Mouse (Mus musculus): ENCODE results near the gene Ube2cbp. TPM values are rescaled to one million over a fixed set of nuclear protein-coding genes. Genes with fewer than 3 reads are reported as not detected.

Gene Ube2cbp
- polyA plus RNA-seq, 1 experiment from 2014 or later = 8.9 TPM

DNA sequence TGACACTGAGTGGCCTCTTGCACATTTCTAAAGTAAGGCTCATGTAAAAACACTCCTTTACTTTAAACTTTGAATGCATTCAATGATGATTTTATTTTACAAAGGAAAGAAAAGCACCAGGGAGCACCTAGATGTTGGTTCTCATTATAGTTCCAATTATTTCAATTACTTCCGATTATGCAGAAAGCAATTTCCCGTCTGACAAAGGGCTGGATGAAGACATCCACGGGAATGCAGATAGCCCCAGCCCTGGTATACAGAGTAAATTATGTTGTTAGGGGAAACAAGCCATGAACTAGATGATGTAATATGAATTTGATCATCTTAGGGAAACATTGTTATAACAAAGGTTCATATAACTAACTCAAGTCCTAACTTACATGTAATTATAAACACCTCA, 113.3 kb downstream of the Ube2cbp start:
- Histone ChIP-seq H3K9ac (replicated peaks; ENCODE audit: low read depth, low read length) (no peak overlapping the region), H3K4me2 (ENCODE audit: low read depth, low read length) (no peak overlapping the region), H3K4me3 (ENCODE audit: low read depth, low read length) (no peak overlapping the region), H3K27ac (ENCODE audit: low read depth, low read length) (no peak overlapping the region), H3K4me1 (ENCODE audit: control insufficient read depth, insufficient read depth, low read length) (no peaks in the 10 kb centered on the region), H3K27me3 (ENCODE audit: control insufficient read depth, insufficient read depth, low read length) (no peaks in the 10 kb centered on the region), H3K9me3 (ENCODE audit: control insufficient read depth, low read length) (no peaks in the 10 kb centered on the region), H3K36me3 (ENCODE audit: control insufficient read depth, insufficient read depth, low read length) (no peaks in the 10 kb centered on the region)
- 0 out of 2 replicates have a peak, but pooled peaks have one; percentile 31 for ATAC-seq (ENCODE audit: low read depth)
- 56% methylated on average over 3 of the region's 3 CpGs for WGBS

DNA sequence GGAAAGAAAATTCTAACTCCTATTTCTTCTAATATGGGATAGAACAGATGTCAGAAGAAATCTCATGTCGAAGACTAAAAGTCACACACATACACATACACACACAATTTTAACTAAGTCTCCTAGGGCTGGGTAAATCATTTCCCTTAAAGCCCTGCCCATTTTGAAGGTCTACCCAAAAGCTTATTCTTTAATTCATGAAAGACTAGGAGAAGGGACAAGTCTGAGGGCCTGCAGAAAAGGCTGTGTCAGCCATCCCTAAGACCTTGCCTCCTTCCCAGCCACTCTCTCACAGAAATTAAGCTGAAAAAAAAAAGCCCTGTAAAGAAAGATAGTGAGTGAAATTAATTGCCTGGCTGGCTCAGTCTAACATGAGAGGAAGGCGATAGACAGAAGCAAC, 128.0 kb downstream of the Ube2cbp start:
- ATAC-seq (ENCODE audit: low read depth) = no peak
- H3K27me3 ChIP-seq (ENCODE audit: control insufficient read depth, insufficient read depth, low read length) = no peaks in the 10 kb centered on the region
- H3K27ac ChIP-seq (ENCODE audit: low read depth, low read length) = no peak overlapping the region
- no peaks in the 10 kb centered on the region for H3K9me3 ChIP-seq (ENCODE audit: control insufficient read depth, low read length)
- no peak overlapping the region for H3K4me3 ChIP-seq (ENCODE audit: low read depth, low read length)
- WGBS = 85% methylated on average over 2 of the region's 2 CpGs
- H3K4me2 ChIP-seq (ENCODE audit: low read depth, low read length) = no peak overlapping the region
- no peaks in the 10 kb centered on the region for H3K4me1 ChIP-seq (ENCODE audit: control insufficient read depth, insufficient read depth, low read length)
- H3K9ac ChIP-seq (replicated peaks; ENCODE audit: low read depth, low read length) = no peak overlapping the region
- no peaks in the 10 kb centered on the region for H3K36me3 ChIP-seq (ENCODE audit: control insufficient read depth, insufficient read depth, low read length)

DNA sequence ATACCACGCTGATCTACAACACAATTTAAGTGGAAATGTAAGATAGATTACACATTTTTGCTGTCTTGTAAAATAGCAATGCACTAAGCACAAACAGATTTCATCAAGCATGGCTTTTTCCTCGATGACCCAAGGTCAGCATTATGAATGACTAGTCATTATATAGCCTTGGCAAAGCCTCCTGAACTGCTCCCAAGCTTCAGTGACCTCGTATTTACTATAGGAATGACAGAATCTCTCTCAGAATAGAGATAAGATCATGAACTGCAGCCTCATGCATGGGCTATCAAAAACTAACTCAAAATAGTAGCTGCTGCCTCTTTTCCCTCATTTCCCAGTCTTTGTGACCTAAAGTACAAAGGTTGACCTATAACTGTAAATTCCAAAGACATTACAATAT, 128.4 kb downstream of the Ube2cbp start:
- H3K27ac ChIP-seq (ENCODE audit: low read depth, low read length) = no peak overlapping the region
- 75% methylated on average over 3 of the region's 3 CpGs for WGBS
- no peak overlapping the region for H3K4me2 ChIP-seq (ENCODE audit: low read depth, low read length)
- no peaks in the 10 kb centered on the region for H3K27me3 ChIP-seq (ENCODE audit: control insufficient read depth, insufficient read depth, low read length)
- H3K9ac ChIP-seq (replicated peaks; ENCODE audit: low read depth, low read length) = no peak overlapping the region
- no peaks in the 10 kb centered on the region for H3K4me1 ChIP-seq (ENCODE audit: control insufficient read depth, insufficient read depth, low read length)
- no peaks in the 10 kb centered on the region for H3K36me3 ChIP-seq (ENCODE audit: control insufficient read depth, insufficient read depth, low read length)
- H3K9me3 ChIP-seq (ENCODE audit: control insufficient read depth, low read length) = no peaks in the 10 kb centered on the region
- no peak overlapping the region for H3K4me3 ChIP-seq (ENCODE audit: low read depth, low read length)
- no peak for ATAC-seq (ENCODE audit: low read depth)

DNA sequence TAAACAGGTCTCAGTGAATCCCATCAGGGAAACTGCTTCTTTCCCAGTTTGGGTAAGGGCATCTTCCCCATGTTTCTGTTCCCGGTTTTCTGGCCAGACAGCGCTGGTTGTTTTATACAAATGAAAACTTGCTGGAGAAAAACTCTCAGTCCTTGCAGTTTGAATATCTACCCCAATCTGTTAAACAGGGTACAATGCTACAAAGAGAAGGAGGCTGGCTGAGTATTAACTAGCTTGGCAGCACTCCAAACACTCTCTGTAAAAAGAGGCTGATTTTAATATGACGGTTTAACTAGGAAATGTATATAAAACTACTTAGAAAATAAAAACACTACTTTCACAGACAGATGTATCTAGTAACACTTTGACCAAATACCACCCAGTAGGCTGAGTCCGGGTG, 129.2 kb downstream of the Ube2cbp start:
- no peaks in the 10 kb centered on the region for H3K27me3 ChIP-seq (ENCODE audit: control insufficient read depth, insufficient read depth, low read length)

DNA sequence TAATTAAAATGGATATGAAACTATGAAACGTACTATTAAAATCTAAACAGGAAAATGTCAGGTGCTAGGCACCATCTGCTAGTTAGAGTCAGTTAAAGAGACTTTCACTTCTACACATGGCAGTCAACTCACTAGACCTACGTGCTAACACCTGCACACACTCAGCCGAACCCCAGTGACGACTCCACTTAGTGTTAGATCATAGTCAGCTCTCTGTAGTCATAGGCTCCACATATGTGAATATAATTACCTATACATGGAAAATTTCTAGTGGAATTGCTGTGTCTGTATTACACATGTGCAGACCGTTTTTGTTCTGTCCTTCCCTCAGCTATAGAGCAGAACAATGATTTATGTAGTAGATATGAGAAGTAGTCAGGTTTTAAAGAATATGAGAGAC, 130.4 kb downstream of the Ube2cbp start:
- Histone ChIP-seq H3K36me3 (ENCODE audit: control insufficient read depth, insufficient read depth, low read length) (no peaks in the 10 kb centered on the region), H3K4me3 (ENCODE audit: low read depth, low read length) (no peak overlapping the region), H3K27me3 (ENCODE audit: control insufficient read depth, insufficient read depth, low read length) (no peaks in the 10 kb centered on the region), H3K4me2 (ENCODE audit: low read depth, low read length) (no peak overlapping the region), H3K9ac (replicated peaks; ENCODE audit: low read depth, low read length) (no peak overlapping the region), H3K27ac (ENCODE audit: low read depth, low read length) (no peak overlapping the region), H3K4me1 (ENCODE audit: control insufficient read depth, insufficient read depth, low read length) (no peaks in the 10 kb centered on the region), H3K9me3 (ENCODE audit: control insufficient read depth, low read length) (no peaks in the 10 kb centered on the region)
- 93% methylated on average over 5 of the region's 5 CpGs for WGBS
- no peak for ATAC-seq (ENCODE audit: low read depth)

More for the DNA sequence above, 129.2 kb downstream of the Ube2cbp start:
- no peak for ATAC-seq (ENCODE audit: low read depth)
- 68% methylated on average over 4 of the region's 4 CpGs for WGBS
- no peaks in the 10 kb centered on the region for H3K9me3 ChIP-seq (ENCODE audit: control insufficient read depth, low read length)
- H3K9ac ChIP-seq (replicated peaks; ENCODE audit: low read depth, low read length) = no peak overlapping the region
- no peaks in the 10 kb centered on the region for H3K36me3 ChIP-seq (ENCODE audit: control insufficient read depth, insufficient read depth, low read length)
- no peak overlapping the region for H3K27ac ChIP-seq (ENCODE audit: low read depth, low read length)
- no peak overlapping the region for H3K4me3 ChIP-seq (ENCODE audit: low read depth, low read length)
- H3K4me1 ChIP-seq (ENCODE audit: control insufficient read depth, insufficient read depth, low read length) = no peaks in the 10 kb centered on the region
- no peak overlapping the region for H3K4me2 ChIP-seq (ENCODE audit: low read depth, low read length)

DNA sequence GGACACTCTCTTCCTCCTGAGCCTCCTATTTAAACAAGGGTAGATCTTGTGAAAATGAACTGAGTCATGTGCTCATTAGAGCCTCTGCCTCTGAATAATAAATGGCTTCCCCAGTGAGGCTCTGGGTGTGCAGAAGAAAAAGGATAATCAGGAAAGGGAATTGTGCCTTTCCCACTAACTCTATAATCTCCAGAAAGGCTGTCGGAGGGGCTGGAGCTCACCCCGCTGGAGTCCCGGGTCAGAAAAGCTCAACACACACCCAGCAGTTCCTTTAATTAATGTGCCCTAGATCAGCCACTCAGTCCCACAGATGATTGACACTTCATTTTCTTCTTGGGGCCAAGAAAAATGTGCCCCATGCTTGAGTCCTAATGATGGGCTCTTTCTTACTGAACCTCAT, 134.2 kb downstream of the Ube2cbp start:
- no peak overlapping the region for H3K4me2 ChIP-seq (ENCODE audit: low read depth, low read length)
- H3K4me3 ChIP-seq (ENCODE audit: low read depth, low read length) = no peak overlapping the region
- WGBS = 84% methylated on average over 3 of the region's 3 CpGs
- no peaks in the 10 kb centered on the region for H3K27me3 ChIP-seq (ENCODE audit: control insufficient read depth, insufficient read depth, low read length)
- no peaks in the 10 kb centered on the region for H3K9me3 ChIP-seq (ENCODE audit: control insufficient read depth, low read length)
- no peaks in the 10 kb centered on the region for H3K4me1 ChIP-seq (ENCODE audit: control insufficient read depth, insufficient read depth, low read length)
- no peak for ATAC-seq (ENCODE audit: low read depth)
- no peak overlapping the region for H3K27ac ChIP-seq (ENCODE audit: low read depth, low read length)
- H3K9ac ChIP-seq (replicated peaks; ENCODE audit: low read depth, low read length) = no peak overlapping the region
- no peaks in the 10 kb centered on the region for H3K36me3 ChIP-seq (ENCODE audit: control insufficient read depth, insufficient read depth, low read length)

DNA sequence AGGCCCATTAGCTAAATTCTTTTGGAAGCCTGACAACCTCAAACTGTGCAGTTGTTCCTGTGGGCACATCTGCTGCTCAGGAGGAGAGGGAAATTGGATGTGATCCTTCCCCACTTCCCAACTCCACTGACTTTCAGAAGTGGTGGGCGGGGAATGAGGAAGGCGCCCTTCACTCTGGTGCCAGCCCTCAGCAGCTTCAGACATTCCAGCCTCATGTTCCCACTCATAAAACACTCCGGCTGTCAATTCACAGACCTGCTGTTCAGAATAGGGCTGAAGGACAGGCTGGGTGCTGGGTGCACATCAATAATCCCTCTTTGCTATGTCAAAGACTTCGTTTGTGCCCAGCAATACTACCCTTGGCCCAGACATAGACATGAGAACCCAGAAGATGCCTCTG, 136.5 kb downstream of the Ube2cbp start:
- H3K36me3 ChIP-seq (ENCODE audit: control insufficient read depth, insufficient read depth, low read length) = no peaks in the 10 kb centered on the region
- H3K9me3 ChIP-seq (ENCODE audit: control insufficient read depth, low read length) = no peaks in the 10 kb centered on the region
- no peaks in the 10 kb centered on the region for H3K4me1 ChIP-seq (ENCODE audit: control insufficient read depth, insufficient read depth, low read length)
- 64% methylated on average over 4 of the region's 4 CpGs for WGBS
- no peak for ATAC-seq (ENCODE audit: low read depth)
- no peak overlapping the region for H3K9ac ChIP-seq (replicated peaks; ENCODE audit: low read depth, low read length)
- no peak overlapping the region for H3K27ac ChIP-seq (ENCODE audit: low read depth, low read length)
- H3K27me3 ChIP-seq (ENCODE audit: control insufficient read depth, insufficient read depth, low read length) = no peaks in the 10 kb centered on the region
- no peak overlapping the region for H3K4me3 ChIP-seq (ENCODE audit: low read depth, low read length)
- no peak overlapping the region for H3K4me2 ChIP-seq (ENCODE audit: low read depth, low read length)

DNA sequence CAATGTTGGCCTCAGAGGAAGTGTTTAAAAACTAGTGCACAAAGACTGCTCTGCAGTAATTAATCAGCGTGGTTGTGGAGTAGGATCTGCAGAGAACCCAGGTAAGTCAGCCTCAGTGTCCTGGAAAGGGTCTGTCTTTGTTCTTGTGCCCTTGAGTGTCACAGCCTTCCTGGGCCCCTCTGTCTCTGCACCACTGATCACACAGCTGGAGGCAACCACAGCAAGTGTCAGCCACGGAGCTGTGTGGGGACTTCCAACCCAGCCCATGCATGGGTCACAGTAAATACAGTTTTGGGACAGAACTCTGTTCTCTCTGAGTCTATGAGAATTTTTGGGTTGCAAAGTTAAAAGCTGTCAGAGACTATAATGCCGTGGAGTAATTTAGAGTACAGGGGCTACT, 137.4 kb downstream of the Ube2cbp start:
- Histone ChIP-seq H3K27me3 (ENCODE audit: control insufficient read depth, insufficient read depth, low read length) (no peaks in the 10 kb centered on the region), H3K4me3 (ENCODE audit: low read depth, low read length) (no peak overlapping the region), H3K4me1 (ENCODE audit: control insufficient read depth, insufficient read depth, low read length) (no peaks in the 10 kb centered on the region), H3K36me3 (ENCODE audit: control insufficient read depth, insufficient read depth, low read length) (no peaks in the 10 kb centered on the region), H3K9me3 (ENCODE audit: control insufficient read depth, low read length) (no peaks in the 10 kb centered on the region), H3K9ac (replicated peaks; ENCODE audit: low read depth, low read length) (no peak overlapping the region), H3K27ac (ENCODE audit: low read depth, low read length) (no peak overlapping the region), H3K4me2 (ENCODE audit: low read depth, low read length) (no peak overlapping the region)
- 72% methylated on average over 3 of the region's 3 CpGs for WGBS
- no peak for ATAC-seq (ENCODE audit: low read depth)

DNA sequence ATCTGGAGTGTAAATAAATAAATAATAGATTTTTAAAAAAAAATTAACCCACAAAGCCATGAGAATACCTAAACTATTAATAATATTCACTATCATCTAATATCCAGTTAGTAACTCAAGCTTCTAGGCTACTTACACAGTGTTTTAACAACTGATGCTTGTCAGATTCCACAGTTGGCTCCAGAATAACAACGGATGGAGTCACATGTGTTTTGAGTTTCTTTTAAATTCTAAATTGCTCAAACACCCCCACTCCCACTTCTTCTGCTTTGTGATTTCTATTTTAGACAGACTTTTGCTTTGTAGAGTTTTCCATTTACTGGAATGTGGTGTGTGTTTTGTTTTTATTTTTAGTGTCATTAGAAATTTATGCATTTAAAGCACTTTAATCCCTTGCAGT, 140.0 kb downstream of the Ube2cbp start:
- Histone ChIP-seq H3K4me2 (ENCODE audit: low read depth, low read length) (no peak overlapping the region), H3K9me3 (ENCODE audit: control insufficient read depth, low read length) (no peaks in the 10 kb centered on the region), H3K4me1 (ENCODE audit: control insufficient read depth, insufficient read depth, low read length) (no peaks in the 10 kb centered on the region), H3K36me3 (ENCODE audit: control insufficient read depth, insufficient read depth, low read length) (no peaks in the 10 kb centered on the region), H3K27me3 (ENCODE audit: control insufficient read depth, insufficient read depth, low read length) (no peaks in the 10 kb centered on the region), H3K27ac (ENCODE audit: low read depth, low read length) (no peak overlapping the region), H3K4me3 (ENCODE audit: low read depth, low read length) (no peak overlapping the region), H3K9ac (replicated peaks; ENCODE audit: low read depth, low read length) (no peak overlapping the region)
- WGBS = 83% methylated on average over 1 of the region's 1 CpGs
- no peak for ATAC-seq (ENCODE audit: low read depth)
